Mouse (Mus musculus) ES-Bruce4 (cell line): ENCODE data around the gene Gm49337.

ENCODE experiments used
- CTCF ChIP-seq: IDR thresholded peaks from one replicate; pipeline ENCODE4 v1.8.1; 2011; ENCODE audit warnings: low read depth, low read length
- EP300 ChIP-seq: IDR thresholded peaks from 2 replicates; pipeline ENCODE4 v1.6.1; 2011; ENCODE audit warnings: low read depth, low read length; ENCODE audit not compliant: insufficient read depth
- POLR2A ChIP-seq: IDR thresholded peaks from one replicate; pipeline ENCODE4 v1.8.1; 2011; ENCODE audit warnings: low read length; ENCODE audit not compliant: insufficient read depth

DNA sequence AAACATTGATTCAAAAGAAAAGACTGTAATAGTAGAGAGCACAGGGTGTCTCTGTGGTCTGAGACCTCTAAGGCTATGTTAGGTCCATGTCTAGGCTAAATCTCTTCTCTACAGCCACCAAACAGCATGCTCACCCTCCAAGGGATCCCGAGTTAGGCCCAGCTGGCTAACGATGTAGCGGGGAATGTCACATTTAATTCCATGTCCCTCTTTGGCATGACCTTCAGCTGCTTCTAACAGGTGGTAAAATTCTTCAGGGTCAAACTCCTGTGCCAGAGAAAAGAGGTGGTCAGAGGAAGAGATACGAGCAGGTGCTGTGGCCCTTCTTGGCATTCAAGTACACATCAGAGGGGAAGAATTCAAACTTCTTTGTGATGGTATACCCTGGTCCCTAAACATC lies 144.4 kb downstream of the Gm49337 start:
- TF ChIP-seq POLR2A (no peak), EP300 (no peak), CTCF (no peak)
